Mouse (Mus musculus): ENCODE data around the gene Mcm3ap. TPM values are rescaled to one million over a fixed set of nuclear protein-coding genes. Genes with fewer than 3 reads are reported as not detected.

Mcm3ap gene
- total RNA-seq (2018; cell fraction: chromatin; rRNA removed) = 10 to 100 TPM; 16.8 to 94.3 (median 67.1) TPM
- 10 to 100 TPM; 14.4 to 33.4 (median 24.1) TPM for total RNA-seq (2018; cell fraction: cytosol; rRNA removed)
- total RNA-seq (2018; cell fraction: nucleus; rRNA removed) = 10 to 100 TPM; 15.9 to 66.9 (median 42.8) TPM
- polyA plus RNA-seq (2018) = 13.6 to 21.6 TPM (median 19.6 TPM) in 3 replicates

DNA sequence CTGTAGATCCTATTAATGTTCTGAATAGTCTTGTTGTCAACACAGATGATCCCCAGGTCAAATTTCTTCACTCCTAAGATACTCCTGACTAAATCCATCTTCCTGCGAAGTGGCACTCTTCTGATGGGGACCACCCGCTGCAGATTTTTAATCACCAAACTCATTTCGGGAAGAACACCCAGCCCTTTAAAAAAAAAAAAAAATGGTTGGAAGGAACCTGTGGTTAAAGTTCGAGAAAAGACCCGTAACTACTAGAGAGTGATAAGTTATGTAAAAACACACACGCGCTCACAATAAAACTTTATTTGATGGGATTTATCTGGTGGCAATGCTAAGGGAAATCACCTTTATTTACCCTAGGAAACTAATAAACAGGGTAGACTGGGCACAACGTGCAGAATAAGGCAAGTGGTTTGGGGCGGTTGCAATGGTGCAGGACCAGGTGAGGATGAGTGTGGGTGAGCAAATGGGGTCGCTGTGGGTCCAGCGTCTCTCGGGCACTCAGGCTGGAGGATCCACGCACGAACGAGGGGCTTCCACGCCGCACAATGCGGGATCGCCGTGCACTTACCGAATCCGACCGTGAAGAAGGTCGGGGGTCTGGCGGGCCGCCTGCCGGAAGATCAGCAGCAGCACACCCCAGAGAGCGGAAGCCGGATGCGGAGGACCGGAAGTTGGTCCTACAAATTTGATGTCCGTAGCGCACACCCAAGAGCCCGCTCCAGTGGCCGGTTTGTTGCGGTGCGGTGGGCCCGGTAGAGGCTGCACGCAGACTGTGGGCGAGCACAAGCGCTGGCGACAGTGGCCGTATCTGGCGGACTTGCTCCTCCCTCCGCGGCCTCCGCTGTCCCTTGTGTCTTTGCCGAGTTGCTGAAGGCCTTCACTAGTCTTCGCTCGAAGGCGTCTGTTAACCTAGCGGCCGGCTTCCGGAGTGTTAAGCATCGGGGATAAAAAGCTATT lies at the start of gene Mcm3ap, which contains the start of gene Ybey:
Mcm3ap (plus strand) TSS at position 725 of the 960 bp plus-strand sequence.
Ybey (minus strand) TSS at position 912 of the 960 bp plus-strand sequence.
- WGBS (ENCODE audit: missing documents) = 2% methylated on average over 50 of the region's 55 CpGs
- H3K27ac ChIP-seq = peak within 1 kb of the TSS; percentile 57

DNA sequence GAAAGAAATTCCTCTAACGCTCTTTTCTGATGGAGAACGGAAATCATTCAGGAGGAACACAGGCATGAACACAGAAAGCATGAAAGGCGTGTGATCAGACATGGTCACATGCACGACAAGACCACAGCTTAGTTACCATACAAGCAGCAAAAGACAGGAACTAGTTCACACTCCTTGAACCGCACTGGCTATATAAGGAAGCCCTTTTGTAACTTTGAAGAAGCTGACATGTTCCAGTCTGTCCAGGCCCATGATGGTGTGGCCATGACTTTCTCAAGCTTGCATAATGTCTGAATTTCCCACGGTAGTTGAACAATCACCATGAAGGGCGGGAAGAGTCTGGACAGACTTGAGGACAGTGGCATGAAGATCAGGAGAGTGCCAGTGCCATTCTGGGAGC lies 43.1 kb upstream of the Mcm3ap start:
- Histone ChIP-seq H3K27ac (no peak overlapping the region), H3K79me2 (ENCODE audit: inconsistent target) (no peaks in the 10 kb centered on the region), H3K36me3 (ENCODE audit: inconsistent target) (peaks cover 80% of the 10 kb centered on the region), H3K4me3 (ENCODE audit: inconsistent target) (no peak overlapping the region)
- 92% methylated on average over 7 of the region's 7 CpGs for WGBS (ENCODE audit: missing documents)

More for the DNA sequence above, at the start of gene Mcm3ap, which contains the start of gene Ybey:
- Histone ChIP-seq H3K79me2 (ENCODE audit: inconsistent target) (peaks cover 45% of the 10 kb centered on the region), H3K4me3 (ENCODE audit: inconsistent target) (peak within 1 kb of the TSS; percentile 85), H3K36me3 (ENCODE audit: inconsistent target) (peaks cover 25% of the 10 kb centered on the region)

- H3K79me2 ChIP-seq (ENCODE audit: inconsistent target) = peaks cover 13% of the 10 kb centered on the region; the same call in 1 of the 2 replicates
- 96% methylated on average over 11 of the region's 11 CpGs for whole genome bisulfite sequencing (ENCODE audit: missing documents)
- H3K4me3 ChIP-seq (ENCODE audit: inconsistent target) = no peak overlapping the region
- H3K36me3 ChIP-seq (ENCODE audit: inconsistent target) = peaks cover 86% of the 10 kb centered on the region
- no peak overlapping the region for H3K27ac ChIP-seq
Observed at GRCm38 (mm10) chr10:76433925-76434324, 34.8 kb upstream of the Mcm3ap start.

GRCm38 (mm10) chr10:76439107-76439890 lies 29.4 kb upstream of the Mcm3ap start:
- no peak overlapping the region for H3K27ac ChIP-seq
- 96% methylated on average over 9 of the region's 9 CpGs for WGBS (ENCODE audit: missing documents)
- H3K79me2 ChIP-seq (ENCODE audit: inconsistent target) = peaks cover 45% of the 10 kb centered on the region
- H3K4me3 ChIP-seq (ENCODE audit: inconsistent target) = no peak overlapping the region
- H3K36me3 ChIP-seq (ENCODE audit: inconsistent target) = peaks cover 45% of the 10 kb centered on the region

GRCm38 (mm10) chr10:76440281-76440680 lies 28.4 kb upstream of the Mcm3ap start, which contains the start of gene AC141477.1:
TSS of gene AC141477.1 (minus strand) at chr10:76440444.
- WGBS (ENCODE audit: missing documents) = 94% methylated on average over 17 of the region's 17 CpGs
- Histone ChIP-seq H3K36me3 (ENCODE audit: inconsistent target) (peaks cover 36% of the 10 kb centered on the region; the same call in 1 of the 2 replicates), H3K4me3 (ENCODE audit: inconsistent target) (peak within 1 kb of the TSS; percentile 87; the same call in 1 of the 2 replicates), H3K27ac (no peak within 1 kb of the TSS), H3K79me2 (ENCODE audit: inconsistent target) (peaks cover 45% of the 10 kb centered on the region)

DNA sequence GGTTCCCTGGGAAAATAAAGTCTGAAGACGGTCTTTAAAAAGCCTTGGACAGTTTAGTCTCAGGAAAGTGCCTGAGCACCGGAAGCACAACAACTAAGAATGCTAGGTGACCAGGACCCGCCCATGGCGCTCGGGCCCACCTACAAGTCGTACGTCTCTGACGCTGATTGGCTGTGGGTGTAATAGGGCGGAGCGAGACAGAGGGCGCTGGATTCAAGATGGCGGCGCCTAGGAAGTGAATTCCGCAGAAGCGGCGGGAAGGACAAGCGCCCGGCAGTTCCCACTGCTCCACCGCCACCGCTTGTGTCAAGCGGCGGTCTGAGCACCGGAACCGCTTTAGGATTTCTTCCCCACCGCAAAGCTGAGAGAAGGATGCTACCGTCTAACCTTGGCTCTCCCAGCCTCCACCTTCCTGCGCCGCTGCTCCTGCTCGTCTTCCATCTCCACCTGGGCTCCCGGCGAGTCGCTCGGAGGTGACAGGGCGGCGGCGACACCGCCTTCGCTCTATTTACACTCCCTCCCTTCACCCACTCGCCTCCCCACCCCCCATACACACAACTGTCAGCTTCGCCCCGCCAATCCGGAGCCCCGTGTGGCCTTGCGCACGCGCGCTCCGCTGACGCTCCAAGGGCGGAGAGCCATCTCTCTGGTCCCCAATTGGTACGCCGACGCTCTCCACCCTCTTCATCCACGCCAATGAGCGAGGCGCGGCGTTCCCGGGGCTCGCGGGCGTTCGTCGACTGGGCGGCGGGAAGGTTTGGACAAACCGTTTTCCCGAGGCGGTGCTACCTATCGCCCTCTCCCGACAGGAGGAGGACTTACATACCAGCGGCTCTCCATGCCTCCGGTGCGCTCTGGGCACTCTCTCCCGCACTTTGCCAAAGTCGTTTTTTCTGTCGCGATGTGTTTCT lies 26.3 kb upstream of the Mcm3ap start, which contains the start of gene Pcnt:
Pcnt (minus strand) TSS at position 609 of the 911 bp plus-strand sequence.
- peak within 1 kb of the TSS; percentile 87 for H3K4me3 ChIP-seq (ENCODE audit: inconsistent target)
- WGBS (ENCODE audit: missing documents) = under 1% methylated on average over 78 of the region's 78 CpGs
- peaks cover 45% of the 10 kb centered on the region for H3K79me2 ChIP-seq (ENCODE audit: inconsistent target)
- peak within 1 kb of the TSS; percentile 87 for H3K27ac ChIP-seq
- H3K36me3 ChIP-seq (ENCODE audit: inconsistent target) = peaks cover 15% of the 10 kb centered on the region; the same call in 1 of the 2 replicates

GRCm38 (mm10) chr10:76445996-76446681 lies 22.6 kb upstream of the Mcm3ap start:
- Histone ChIP-seq H3K36me3 (ENCODE audit: inconsistent target) (no peaks in the 10 kb centered on the region), H3K79me2 (ENCODE audit: inconsistent target) (peaks cover 10% of the 10 kb centered on the region), H3K27ac (no peak overlapping the region), H3K4me3 (ENCODE audit: inconsistent target) (no peak overlapping the region)
- 31% methylated on average over 4 of the region's 4 CpGs for WGBS (ENCODE audit: missing documents)

DNA sequence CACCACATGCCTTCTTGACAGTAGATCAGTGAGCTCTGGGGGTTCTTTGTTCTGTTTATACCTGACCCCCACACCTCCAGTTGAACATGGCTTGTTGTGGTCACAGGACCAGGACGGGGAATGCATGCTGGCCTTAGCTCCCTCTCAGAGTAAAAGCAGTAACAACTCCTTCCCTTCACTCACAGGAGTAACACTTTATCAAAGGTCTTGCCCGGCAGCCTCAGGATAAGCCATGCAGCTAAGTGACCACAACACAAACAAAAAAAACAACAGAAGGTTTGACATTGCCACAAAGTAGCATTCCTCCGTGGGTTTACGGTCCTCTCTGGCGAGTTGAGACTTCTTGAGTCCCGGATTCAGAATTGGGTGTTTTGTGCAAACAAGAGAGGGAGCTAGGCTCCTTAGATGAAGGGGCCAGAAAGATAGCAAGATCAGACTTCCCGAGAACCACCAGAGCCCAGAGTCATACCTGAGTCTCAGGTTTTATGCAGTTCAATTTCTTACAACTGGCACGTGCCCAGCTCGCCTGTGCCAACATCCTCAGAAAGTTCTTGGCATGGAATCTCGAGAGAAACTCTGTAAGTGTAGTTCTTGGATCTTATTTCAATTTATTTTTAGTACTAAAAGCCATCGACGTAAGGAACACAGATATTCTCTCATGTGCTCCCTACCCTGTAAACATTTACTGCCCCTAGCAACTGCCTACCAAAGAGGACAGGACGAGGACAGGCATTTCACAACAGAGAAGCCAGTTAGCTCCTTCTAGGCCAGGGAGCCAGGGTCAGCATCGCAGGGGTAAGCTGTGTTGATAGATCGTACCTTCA lies 21.1 kb upstream of the Mcm3ap start:
- 93% methylated on average over 15 of the region's 15 CpGs for WGBS (ENCODE audit: missing documents)
- H3K27ac ChIP-seq = no peak overlapping the region

DNA sequence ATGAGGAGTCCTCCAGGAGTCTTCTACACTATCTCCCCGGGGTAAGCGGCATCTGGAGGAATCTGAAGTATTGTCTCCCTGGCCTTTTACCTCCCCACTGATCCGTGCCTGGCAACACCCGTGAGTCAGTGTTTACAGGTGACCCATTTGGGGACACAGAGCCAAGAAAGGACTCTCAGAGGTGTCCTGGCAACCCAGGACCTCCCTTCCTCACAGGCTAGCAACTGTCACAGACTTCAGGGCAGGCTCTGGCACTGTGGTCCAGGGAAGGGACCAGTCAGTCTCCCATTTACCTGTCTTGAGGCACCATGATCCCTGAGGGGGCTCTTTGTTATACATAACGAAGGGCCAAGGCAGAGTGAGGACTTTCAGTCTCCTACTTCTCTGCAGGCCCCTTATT lies 19.9 kb upstream of the Mcm3ap start, which contains the start of gene 2610028H24Rik:
2610028H24Rik (plus strand) TSS at position 231 of the 400 bp plus-strand sequence.
- no peaks in the 10 kb centered on the region for H3K79me2 ChIP-seq (ENCODE audit: inconsistent target)
- H3K4me3 ChIP-seq (ENCODE audit: inconsistent target) = no peak within 1 kb of the TSS
- WGBS (ENCODE audit: missing documents) = 90% methylated on average over 5 of the region's 5 CpGs
- H3K27ac ChIP-seq = no peak within 1 kb of the TSS
- H3K36me3 ChIP-seq (ENCODE audit: inconsistent target) = no peaks in the 10 kb centered on the region

More for the DNA sequence above, 21.1 kb upstream of the Mcm3ap start:
- Histone ChIP-seq H3K36me3 (ENCODE audit: inconsistent target) (no peaks in the 10 kb centered on the region), H3K4me3 (ENCODE audit: inconsistent target) (no peak overlapping the region), H3K79me2 (ENCODE audit: inconsistent target) (no peaks in the 10 kb centered on the region)

DNA sequence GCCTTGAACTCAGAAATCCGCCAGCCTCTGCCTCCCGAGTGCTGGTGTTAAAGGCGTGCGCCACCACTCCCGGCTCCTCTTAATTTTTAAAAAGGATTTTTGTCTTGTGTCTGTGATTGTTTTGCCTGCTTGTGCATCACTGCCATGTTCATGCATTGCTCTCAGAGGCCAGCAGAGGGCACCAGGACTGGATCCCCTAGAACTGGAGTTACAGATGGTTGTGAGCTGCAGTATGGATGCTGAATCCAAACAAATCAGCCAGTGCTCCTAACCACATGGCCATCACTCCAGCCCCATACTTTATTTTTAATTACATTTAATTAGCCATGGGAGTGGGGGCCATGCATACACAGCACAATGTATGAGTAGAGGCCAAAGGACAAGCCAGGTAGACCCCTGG lies 13.4 kb upstream of the Mcm3ap start:
- Histone ChIP-seq H3K36me3 (ENCODE audit: inconsistent target) (no peaks in the 10 kb centered on the region), H3K27ac (no peak overlapping the region), H3K79me2 (ENCODE audit: inconsistent target) (no peaks in the 10 kb centered on the region), H3K4me3 (ENCODE audit: inconsistent target) (no peak overlapping the region)
- WGBS (ENCODE audit: missing documents) = 34% methylated on average over 5 of the region's 5 CpGs

- Histone ChIP-seq H3K27ac (no peak overlapping the region), H3K4me3 (ENCODE audit: inconsistent target) (no peak overlapping the region), H3K36me3 (ENCODE audit: inconsistent target) (no peaks in the 10 kb centered on the region), H3K79me2 (ENCODE audit: inconsistent target) (no peaks in the 10 kb centered on the region)
- 89% methylated on average over 1 of the region's 1 CpGs for WGBS (ENCODE audit: missing documents)
Observed at GRCm38 (mm10) chr10:76461255-76461654, 7.5 kb upstream of the Mcm3ap start.

- H3K36me3 ChIP-seq (ENCODE audit: inconsistent target) = no peaks in the 10 kb centered on the region
- no peak overlapping the region for H3K4me3 ChIP-seq (ENCODE audit: inconsistent target)
- no peaks in the 10 kb centered on the region for H3K79me2 ChIP-seq (ENCODE audit: inconsistent target)
- H3K27ac ChIP-seq = no peak overlapping the region
- 95% methylated on average over 5 of the region's 7 CpGs for WGBS (ENCODE audit: missing documents)
Observed at GRCm38 (mm10) chr10:76462312-76462711, 6.4 kb upstream of the Mcm3ap start.
